9 mouse cellular contexts compared by ENCODE assay signal in genomic region chr11:83448021-83448926, GRCm38 (mm10). TPM values are rescaled to one million over a fixed set of nuclear protein-coding genes. Genes with fewer than 3 reads are reported as not detected.
DNase-seq lines count a peak whose midpoint lies in the region; ATAC-seq and TF ChIP-seq lines count a peak whose summit lies in the region.
"Had no signal": no experiment of that assay in that cellular context is flagged by ENCODE, and none has a peak within 500 bp of the region (broad histone marks: within the 10 kb centered on the region; RNA-seq: fewer than 3 reads in every experiment).

No protein-coding gene starts in this region.

- TF ChIP-seq CTCF in hindbrain, postnatal 0 days (IDR thresholded peaks at IDR 0.05; ENCODE audit: low read depth): no peak

- H3K9me3 ChIP-seq in embryonic facial prominence, embryonic 13.5 days: no peaks in the 10 kb centered on the region
- H3K9me3 ChIP-seq in hindbrain, postnatal 0 days (ENCODE audit: low read length): no peaks in the 10 kb centered on the region
- H3K9me3 ChIP-seq in intestine, embryonic 15.5 days: no peaks in the 10 kb centered on the region

- H3K27me3 ChIP-seq in embryonic facial prominence, embryonic 13.5 days: peaks cover 49% of the 10 kb centered on the region
- peaks cover 19% of the 10 kb centered on the region for H3K27me3 ChIP-seq in hindbrain, postnatal 0 days (ENCODE audit: insufficient read depth, low read length)
- peaks cover 15% of the 10 kb centered on the region for H3K27me3 ChIP-seq in intestine, embryonic 15.5 days (replicated peaks)

- H3K27ac ChIP-seq in embryonic facial prominence, embryonic 13.5 days: 0 out of 2 replicates have a peak overlapping the region, but pooled peaks have one; percentile 33
- H3K27ac ChIP-seq in hindbrain, postnatal 0 days: peak overlapping the region; percentile 38; the same call in 1 of the 2 replicates
- no peak overlapping the region for H3K27ac ChIP-seq in intestine, embryonic 15.5 days
- H3K27ac ChIP-seq: macrophage had no signal

- 23% methylated on average over 16 of the region's 16 CpGs for WGBS in embryonic facial prominence, embryonic 13.5 days
- WGBS in hindbrain, postnatal 0 days: 35% methylated on average over 16 of the region's 16 CpGs
- WGBS in intestine, embryonic 15.5 days: 47% methylated on average over 16 of the region's 16 CpGs

- no peaks in the 10 kb centered on the region for H3K36me3 ChIP-seq in embryonic facial prominence, embryonic 13.5 days
- no peaks in the 10 kb centered on the region for H3K36me3 ChIP-seq in hindbrain, postnatal 0 days (ENCODE audit: insufficient read depth, low read length)
- H3K36me3 ChIP-seq in intestine, embryonic 15.5 days: no peaks in the 10 kb centered on the region

- H3K4me3 ChIP-seq in embryonic facial prominence, embryonic 13.5 days: no peak overlapping the region
- H3K4me3 ChIP-seq in hindbrain, postnatal 0 days (ENCODE audit: low read length): no peak overlapping the region
- no peak overlapping the region for H3K4me3 ChIP-seq in intestine, embryonic 15.5 days (replicated peaks)

- H3K4me1 ChIP-seq in embryonic facial prominence, embryonic 13.5 days: peaks cover 13% of the 10 kb centered on the region
- no peaks in the 10 kb centered on the region for H3K4me1 ChIP-seq in hindbrain, postnatal 0 days (ENCODE audit: insufficient read depth, low read length)
- H3K4me1 ChIP-seq in intestine, embryonic 15.5 days (replicated peaks): peaks cover 29% of the 10 kb centered on the region

- H3K9ac ChIP-seq in embryonic facial prominence, embryonic 13.5 days: no peak overlapping the region; the same call in 1 of the 2 replicates
- H3K9ac ChIP-seq in hindbrain, postnatal 0 days (replicated peaks; ENCODE audit: low read length): no peak overlapping the region
- H3K9ac ChIP-seq in intestine, embryonic 15.5 days: no peak overlapping the region

- ATAC-seq in embryonic facial prominence, embryonic 13.5 days (ENCODE audit: insufficient number of reproducible peaks, insufficient read depth, low FRiP score, low TSS enrichment, low read depth): no peak
- no peak for ATAC-seq in hindbrain, postnatal 0 days
- no peak for ATAC-seq in intestine, embryonic 15.5 days

- intact Hi-C loops in left cerebral cortex, postnatal 4 days (cut with DNase I): no loop called here

- H3K4me2 ChIP-seq in embryonic facial prominence, embryonic 13.5 days: no peak overlapping the region
- no peak overlapping the region for H3K4me2 ChIP-seq in hindbrain, postnatal 0 days (ENCODE audit: low read depth, low read length)
- no peak overlapping the region for H3K4me2 ChIP-seq in intestine, embryonic 15.5 days (replicated peaks)

- peak; percentile 38 for DNase-seq in adrenal gland, adult 2 months
- no peak for DNase-seq in adrenal gland, adult 18-20 months (ENCODE audit: low spot score in 2 of 2)
- DNase-seq in hindbrain, postnatal 0 days (ENCODE audit: low spot score): no peak
- DNase-seq in lung, postnatal 14 days: peak; percentile 24
- DNase-seq in left cerebral cortex, postnatal 4 days: no peak
- DNase-seq in cerebellum, adult 11-12 months: no peak

RNA-seq across cellular contexts. Expression of gene 1700020L24Rik, which starts 10.8 kb away (rescaled TPM):
- total RNA-seq in adrenal gland, adult 2 months (2021): under 1 TPM in 1 of 2 experiments, not detected in 1; 0.61 TPM
- polyA plus RNA-seq in adrenal gland, adult 2 months (2012; rRNA removed): 0.79 and 1.3 TPM in 2 replicates
- total RNA-seq in adrenal gland, adult 18-20 months (2021): 1 to 10 TPM in 1 of 2 experiments, under 1 TPM in 1; 0.43 to 1.5 TPM
- polyA plus RNA-seq in embryonic facial prominence, embryonic 13.5 days (2015; fragmentation: Nextera tagmentation; extraction: Ambion mirVana): 0.32 and 0.76 TPM in 2 replicates
- total RNA-seq in hindbrain, postnatal 0 days (2014; rRNA removed): 0.37 and 4.8 TPM in 2 replicates
- 0.65 and 1.4 TPM in 2 replicates for polyA plus RNA-seq in hindbrain, postnatal 0 days (2015; fragmentation: Nextera tagmentation; extraction: Ambion mirVana)
- total RNA-seq in left cerebral cortex, postnatal 4 days (2021): under 1 TPM in 1 of 2 experiments, not detected in 1; 0.50 TPM
- polyA plus RNA-seq in intestine, embryonic 15.5 days (2015; fragmentation: Nextera tagmentation; extraction: Ambion mirVana): 0.76 and 0.87 TPM in 2 replicates
- polyA plus RNA-seq: macrophage had no signal

RNA-seq across cellular contexts. Expression of gene Mmp28, which starts 14.6 kb away (rescaled TPM):
- 10 to 100 TPM in 1 of 2 experiments, 1 to 10 TPM in 1; 8.7 to 22.6 TPM for total RNA-seq in adrenal gland, adult 2 months (2021)
- polyA plus RNA-seq in adrenal gland, adult 2 months (2012; rRNA removed): 24.2 and 27.2 TPM in 2 replicates
- 10 to 100 TPM; 10.7 to 11.5 TPM for total RNA-seq in adrenal gland, adult 18-20 months (2021)
- polyA plus RNA-seq in embryonic facial prominence, embryonic 13.5 days (2015; fragmentation: Nextera tagmentation; extraction: Ambion mirVana): 2.6 and 2.9 TPM in 2 replicates
- total RNA-seq in hindbrain, postnatal 0 days (2014; rRNA removed): 8.7 and 9.1 TPM in 2 replicates
- 2.4 and 2.6 TPM in 2 replicates for polyA plus RNA-seq in hindbrain, postnatal 0 days (2015; fragmentation: Nextera tagmentation; extraction: Ambion mirVana)
- total RNA-seq in left cerebral cortex, postnatal 4 days (2021): 1 to 10 TPM; 4.3 to 5.1 TPM
- 1.4 and 1.5 TPM in 2 replicates for polyA plus RNA-seq in intestine, embryonic 15.5 days (2015; fragmentation: Nextera tagmentation; extraction: Ambion mirVana)

RNA-seq across cellular contexts. Expression of gene Gas2l2, which starts 19.0 kb away (rescaled TPM):
- total RNA-seq in adrenal gland, adult 2 months (2021): not detected
- polyA plus RNA-seq in adrenal gland, adult 2 months (2012; rRNA removed): not detected in 2 replicates
- not detected for total RNA-seq in adrenal gland, adult 18-20 months (2021)
- polyA plus RNA-seq in embryonic facial prominence, embryonic 13.5 days (2015; fragmentation: Nextera tagmentation; extraction: Ambion mirVana): 0.07 TPM in 1 of 2 replicates, not detected in the other
- total RNA-seq in hindbrain, postnatal 0 days (2014; rRNA removed): 0.14 and 1.0 TPM in 2 replicates
- 0.69 and 1.4 TPM in 2 replicates for polyA plus RNA-seq in hindbrain, postnatal 0 days (2015; fragmentation: Nextera tagmentation; extraction: Ambion mirVana)
- total RNA-seq in left cerebral cortex, postnatal 4 days (2021): under 1 TPM; 0.48 to 0.74 TPM
- 0.13 TPM in 1 of 2 replicates, not detected in the other for polyA plus RNA-seq in intestine, embryonic 15.5 days (2015; fragmentation: Nextera tagmentation; extraction: Ambion mirVana)
- polyA plus RNA-seq: macrophage had no signal

RNA-seq across cellular contexts. Expression of gene Taf15, which starts 24.6 kb away (rescaled TPM):
- 10 to 100 TPM; 56.8 to 77.7 TPM for total RNA-seq in adrenal gland, adult 2 months (2021)
- 2.5 and 3.4 TPM in 2 replicates for polyA plus RNA-seq in adrenal gland, adult 2 months (2012; rRNA removed)
- 10 to 100 TPM; 58.8 to 72.0 TPM for total RNA-seq in adrenal gland, adult 18-20 months (2021)
- polyA plus RNA-seq in embryonic facial prominence, embryonic 13.5 days (2015; fragmentation: Nextera tagmentation; extraction: Ambion mirVana): 17.9 and 21.9 TPM in 2 replicates
- total RNA-seq in hindbrain, postnatal 0 days (2014; rRNA removed): 14.4 and 22.3 TPM in 2 replicates
- polyA plus RNA-seq in hindbrain, postnatal 0 days (2015; fragmentation: Nextera tagmentation; extraction: Ambion mirVana): 13.2 and 13.6 TPM in 2 replicates
- 10 to 100 TPM; 88.1 to 90.1 TPM for total RNA-seq in left cerebral cortex, postnatal 4 days (2021)
- polyA plus RNA-seq in intestine, embryonic 15.5 days (2015; fragmentation: Nextera tagmentation; extraction: Ambion mirVana): 12.9 and 13.9 TPM in 2 replicates

RNA-seq across cellular contexts. Expression of gene Rasl10b, which starts 39.3 kb away (rescaled TPM):
- total RNA-seq in adrenal gland, adult 2 months (2021): 10 to 100 TPM in 1 of 2 experiments, 1 to 10 TPM in 1; 8.6 to 14.3 TPM
- 20.1 and 25.5 TPM in 2 replicates for polyA plus RNA-seq in adrenal gland, adult 2 months (2012; rRNA removed)
- total RNA-seq in adrenal gland, adult 18-20 months (2021): 10 to 100 TPM; 11.4 to 12.4 TPM
- 3.5 and 3.9 TPM in 2 replicates for polyA plus RNA-seq in embryonic facial prominence, embryonic 13.5 days (2015; fragmentation: Nextera tagmentation; extraction: Ambion mirVana)
- 122 and 128 TPM in 2 replicates for total RNA-seq in hindbrain, postnatal 0 days (2014; rRNA removed)
- polyA plus RNA-seq in hindbrain, postnatal 0 days (2015; fragmentation: Nextera tagmentation; extraction: Ambion mirVana): 42.2 and 44.6 TPM in 2 replicates
- 100 to 1,000 TPM; 121 to 122 TPM for total RNA-seq in left cerebral cortex, postnatal 4 days (2021)
- polyA plus RNA-seq in intestine, embryonic 15.5 days (2015; fragmentation: Nextera tagmentation; extraction: Ambion mirVana): 2.3 and 2.6 TPM in 2 replicates

Comparison
In these comparisons a context has a peak if more than half of its experiments do, and no peak if none do; other contexts are left out.
1. DNase-seq: peak in adrenal gland, adult 2 months (single experiment) and lung, postnatal 14 days (single experiment); none in adrenal gland, adult 18-20 months (0 of 2), hindbrain, postnatal 0 days (single experiment), left cerebral cortex, postnatal 4 days (single experiment) and cerebellum, adult 11-12 months (single experiment).